ENCODE assay signal across 8 mouse cellular contexts in genomic region chrX:159626907-159627587, GRCm38 (mm10). TPM values are rescaled to one million over a fixed set of nuclear protein-coding genes. Genes with fewer than 3 reads are reported as not detected.
DNase-seq lines count a peak whose midpoint lies in the region; ATAC-seq and TF ChIP-seq lines count a peak whose summit lies in the region.

Sh3kbp1 (plus strand) TSS chrX:159627272.

- peaks cover 32% of the 10 kb centered on the region for H3K27me3 ChIP-seq in embryonic facial prominence, embryonic 13.5 days
- peaks cover 63% of the 10 kb centered on the region for H3K27me3 ChIP-seq in limb, embryonic 12.5 days
- peaks cover 5% of the 10 kb centered on the region; the same call in 1 of the 2 replicates for H3K27me3 ChIP-seq in midbrain, embryonic 13.5 days
- no peaks in the 10 kb centered on the region for H3K27me3 ChIP-seq in spleen, adult 2 months (ENCODE audit: control insufficient read depth, insufficient read depth, low read length)

- no peaks in the 10 kb centered on the region for H3K9me3 ChIP-seq in embryonic facial prominence, embryonic 13.5 days
- no peaks in the 10 kb centered on the region for H3K9me3 ChIP-seq in limb, embryonic 12.5 days
- no peaks in the 10 kb centered on the region for H3K9me3 ChIP-seq in midbrain, embryonic 13.5 days

- DNase-seq in 3T3-L1 (ENCODE audit: low read depth, low spot score) = peak; percentile 72
- peak; percentile 78 to 87 for DNase-seq in adrenal gland, postnatal 36 days
- peak; percentile 69 to 75 for DNase-seq in heart, adult 18-20 months
- peak; percentile 70 for DNase-seq in kidney, adult 18-20 months
- DNase-seq in spleen, adult 2 months (ENCODE audit: low read depth in 1 of 2, low spot score in 2 of 2) = peak in 1 of 2 experiments; percentile 66

- TF ChIP-seq CTCF in spleen, adult 2 months (IDR thresholded peaks at IDR 0.05; ENCODE audit: extremely low read depth, insufficient read depth, insufficient read length, insufficient replicate concordance) = peak; percentile 38; the same call in 1 of the 2 replicates

- peak within 1 kb of the TSS; percentile 58 for H3K4me3 ChIP-seq in embryonic facial prominence, embryonic 13.5 days
- H3K4me3 ChIP-seq in limb, embryonic 12.5 days (replicated peaks) = peak within 1 kb of the TSS; percentile 55
- H3K4me3 ChIP-seq in midbrain, embryonic 13.5 days (replicated peaks) = peak within 1 kb of the TSS; percentile 60
- peak within 1 kb of the TSS; percentile 75 for H3K4me3 ChIP-seq in spleen, adult 2 months (ENCODE audit: extremely low read depth, insufficient read depth, insufficient read length)

- H3K9ac ChIP-seq in embryonic facial prominence, embryonic 13.5 days = peak within 1 kb of the TSS; percentile 76
- H3K9ac ChIP-seq in limb, embryonic 12.5 days (replicated peaks) = peak within 1 kb of the TSS; percentile 65
- H3K9ac ChIP-seq in midbrain, embryonic 13.5 days (replicated peaks) = peak within 1 kb of the TSS; percentile 83

- peak within 1 kb of the TSS; percentile 68 for H3K27ac ChIP-seq in embryonic facial prominence, embryonic 13.5 days
- H3K27ac ChIP-seq in limb, embryonic 12.5 days = peak within 1 kb of the TSS; percentile 50
- H3K27ac ChIP-seq in midbrain, embryonic 13.5 days = peak within 1 kb of the TSS; percentile 80
- H3K27ac ChIP-seq in spleen, adult 2 months (ENCODE audit: insufficient read depth, low read length) = peak within 1 kb of the TSS; percentile 83

- peak within 1 kb of the TSS; percentile 63 for H3K4me2 ChIP-seq in embryonic facial prominence, embryonic 13.5 days
- H3K4me2 ChIP-seq in limb, embryonic 12.5 days = peak within 1 kb of the TSS; percentile 64
- peak within 1 kb of the TSS; percentile 59 for H3K4me2 ChIP-seq in midbrain, embryonic 13.5 days (replicated peaks)

- H3K36me3 ChIP-seq in embryonic facial prominence, embryonic 13.5 days = no peaks in the 10 kb centered on the region
- no peaks in the 10 kb centered on the region for H3K36me3 ChIP-seq in limb, embryonic 12.5 days
- H3K36me3 ChIP-seq in midbrain, embryonic 13.5 days = no peaks in the 10 kb centered on the region
- H3K36me3 ChIP-seq in spleen, adult 2 months (ENCODE audit: control insufficient read depth, insufficient read depth, low read length) = no peaks in the 10 kb centered on the region

- WGBS in embryonic facial prominence, embryonic 13.5 days = 18% methylated on average over 55 of the region's 60 CpGs
- WGBS in limb, embryonic 12.5 days = 16% methylated on average over 35 of the region's 60 CpGs
- 22% methylated on average over 39 of the region's 60 CpGs for WGBS in midbrain, embryonic 13.5 days
- 30% methylated on average over 59 of the region's 60 CpGs for WGBS in spleen, adult 2 months

- no peak for TF ChIP-seq POLR2A in spleen, adult 2 months (IDR thresholded peaks at IDR 0.05; ENCODE audit: low read depth, low read length)

- peak; percentile 79 for ATAC-seq in embryonic facial prominence, embryonic 13.5 days (ENCODE audit: insufficient number of reproducible peaks, insufficient read depth, low FRiP score, low TSS enrichment, low read depth)
- peak; percentile 91 for ATAC-seq in limb, embryonic 12.5 days (ENCODE audit: insufficient number of reproducible peaks, insufficient read depth, low FRiP score, low TSS enrichment, low read depth)
- peak; percentile 91 for ATAC-seq in midbrain, embryonic 13.5 days

- 0 out of 2 replicates have a peak, but pooled peaks cover 3% of the 10 kb centered on the region for H3K4me1 ChIP-seq in embryonic facial prominence, embryonic 13.5 days
- no peaks in the 10 kb centered on the region for H3K4me1 ChIP-seq in limb, embryonic 12.5 days (replicated peaks)
- H3K4me1 ChIP-seq in midbrain, embryonic 13.5 days (replicated peaks) = 0 out of 2 replicates have a peak, but pooled peaks cover 4% of the 10 kb centered on the region
- 0 out of 2 replicates have a peak, but pooled peaks cover 3% of the 10 kb centered on the region for H3K4me1 ChIP-seq in spleen, adult 2 months (ENCODE audit: control insufficient read depth, insufficient read depth, insufficient read length)

RNA-seq across cellular contexts. Expression of gene Sh3kbp1, which starts in this region (rescaled TPM):
- 10 to 100 TPM; 23.1 to 27.2 TPM for total RNA-seq in adrenal gland, postnatal 36 days (2021)
- 33.9 and 36.9 TPM in 2 replicates for polyA plus RNA-seq in embryonic facial prominence, embryonic 13.5 days (2015; fragmentation: Nextera tagmentation; extraction: Ambion mirVana)
- total RNA-seq in heart, adult 18-20 months (2021) = 100 to 1,000 TPM; 130 to 136 TPM
- polyA plus RNA-seq in limb, embryonic 12.5 days (2016; fragmentation: Nextera tagmentation; extraction: Ambion mirVana) = 26.3 and 28.5 TPM in 2 replicates
- polyA plus RNA-seq in midbrain, embryonic 13.5 days (2015; fragmentation: Nextera tagmentation; extraction: Ambion mirVana) = 37.6 and 39.3 TPM in 2 replicates
- polyA plus RNA-seq in spleen, adult 2 months (2012; rRNA removed) = 30.3 and 33.1 TPM in 2 replicates

Comparison
In these comparisons a context has a peak if more than half of its experiments do, and no peak if none do; other contexts are left out.
1. RNA of gene Sh3kbp1 (total RNA-seq): 130 to 136 TPM in heart, adult 18-20 months; 23.1 to 27.2 TPM in adrenal gland, postnatal 36 days; every median in the first group is over 4 times any median in the second.
2. Peak in every context shown above with its lines, with median percentiles within 50 percentile points of each other: ATAC-seq, H3K27ac ChIP-seq, H3K4me2 ChIP-seq, H3K4me3 ChIP-seq and H3K9ac ChIP-seq.